Mouse (Mus musculus): Measurements from ENCODE around the gene Fgfr2.
A peak's percentile ranks its signal among the peaks of the same experiment; 100 is the strongest.

The Fgfr2 gene

GRCm38 (mm10) chr7:132415866-132416265 lies 707.3 kb downstream of the Fgfr2 start:
- no peak for DNase-seq (ENCODE audit: low read depth, low spot score)

GRCm38 (mm10) chr7:132412520-132412919 lies 710.6 kb downstream of the Fgfr2 start:
- DNase-seq (ENCODE audit: low read depth, low spot score), result no peak

GRCm38 (mm10) chr7:132411708-132412107 lies 711.4 kb downstream of the Fgfr2 start:
- DNase-seq (ENCODE audit: low read depth, low spot score), result no peak

- DNase-seq (ENCODE audit: low read depth, low spot score), result no peak
Observed at GRCm38 (mm10) chr7:132410958-132411357, 712.2 kb downstream of the Fgfr2 start.

- DNase-seq (ENCODE audit: low read depth, low spot score), result no peak
Observed at GRCm38 (mm10) chr7:132409890-132410289, 713.3 kb downstream of the Fgfr2 start.

- no peak for DNase-seq (ENCODE audit: low read depth, low spot score)
Observed at GRCm38 (mm10) chr7:132402377-132403084, 720.6 kb downstream of the Fgfr2 start.

GRCm38 (mm10) chr7:132398487-132398886 lies 724.7 kb downstream of the Fgfr2 start:
- DNase-seq (ENCODE audit: low read depth, low spot score), result no peak

- DNase-seq (ENCODE audit: low read depth, low spot score), result no peak
Observed at GRCm38 (mm10) chr7:132396661-132397322, 726.4 kb downstream of the Fgfr2 start.

GRCm38 (mm10) chr7:132393582-132394175 lies 729.5 kb downstream of the Fgfr2 start:
- no peak for DNase-seq (ENCODE audit: low read depth, low spot score)

GRCm38 (mm10) chr7:132393014-132393406 lies 730.1 kb downstream of the Fgfr2 start:
- no peak for DNase-seq (ENCODE audit: low read depth, low spot score)

GRCm38 (mm10) chr7:132392233-132393013 lies 730.7 kb downstream of the Fgfr2 start:
- no peak for DNase-seq (ENCODE audit: low read depth, low spot score)

- DNase-seq (ENCODE audit: low read depth, low spot score), result no peak
Observed at GRCm38 (mm10) chr7:132389473-132389872, 733.7 kb downstream of the Fgfr2 start.

GRCm38 (mm10) chr7:132387507-132387906 lies 735.6 kb downstream of the Fgfr2 start:
- DNase-seq (ENCODE audit: low read depth, low spot score), result no peak

- DNase-seq (ENCODE audit: low read depth, low spot score), result no peak
Observed at GRCm38 (mm10) chr7:132386316-132386715, 736.8 kb downstream of the Fgfr2 start.

- DNase-seq (ENCODE audit: low read depth, low spot score), result no peak
Observed at GRCm38 (mm10) chr7:132385456-132386130, 737.6 kb downstream of the Fgfr2 start.

GRCm38 (mm10) chr7:132384736-132385455 lies 738.3 kb downstream of the Fgfr2 start:
- DNase-seq (ENCODE audit: low read depth, low spot score), result no peak

- DNase-seq (ENCODE audit: low read depth, low spot score), result no peak
Observed at GRCm38 (mm10) chr7:132380634-132381336, 742.4 kb downstream of the Fgfr2 start.

GRCm38 (mm10) chr7:132377913-132378312 lies 745.2 kb downstream of the Fgfr2 start:
- no peak for DNase-seq (ENCODE audit: low read depth, low spot score)

- DNase-seq (ENCODE audit: low read depth, low spot score), result peak; percentile 17
Observed at GRCm38 (mm10) chr7:132373594-132374378, 749.4 kb downstream of the Fgfr2 start.
